12 mouse cellular contexts compared by ENCODE assay signal in genomic region chr4:33926730-33927263, GRCm38 (mm10). TPM values are rescaled to one million over a fixed set of nuclear protein-coding genes. Genes with fewer than 3 reads are reported as not detected.
DNase-seq lines count a peak whose midpoint lies in the region; ATAC-seq and TF ChIP-seq lines count a peak whose summit lies in the region.
"Had no signal": no experiment of that assay in that cellular context is flagged by ENCODE, and none has a peak within 500 bp of the region (broad histone marks: within the 10 kb centered on the region; RNA-seq: fewer than 3 reads in every experiment).

No protein-coding gene starts in this region.

- ATAC-seq in neural tube, embryonic 11.5 days (ENCODE audit: insufficient read depth, low FRiP score, low TSS enrichment): no peak
- no peak for ATAC-seq in forebrain, embryonic 13.5 days
- no peak for ATAC-seq in limb, embryonic 14.5 days (ENCODE audit: low FRiP score, low read depth)
- ATAC-seq in stomach, postnatal 0 days (ENCODE audit: low FRiP score, low TSS enrichment): no peak
- ATAC-seq: intestine, embryonic 16.5 days; lung, postnatal 0 days had no signal

- DNase-seq in neural tube, embryonic 11.5 days (ENCODE audit: low spot score): no peak
- no peak for DNase-seq in neural tube, embryonic 10.5 days (ENCODE audit: extremely low spot score, low spot score)
- no peak for DNase-seq in limb, embryonic 14.5 days (ENCODE audit: low spot score)
- no peak for DNase-seq in retina, embryonic 14.5 days (ENCODE audit: low spot score)
- DNase-seq in adrenal gland, postnatal 36 days: no peak
- DNase-seq in stomach, postnatal 0 days (ENCODE audit: low spot score): no peak
- DNase-seq: spleen, adult 18-20 months; thymus, adult 18-20 months had no signal

- H3K9me3 ChIP-seq in neural tube, embryonic 11.5 days (ENCODE audit: control insufficient read depth, low read length): no peaks in the 10 kb centered on the region
- H3K9me3 ChIP-seq in forebrain, embryonic 13.5 days (replicated peaks): no peaks in the 10 kb centered on the region
- H3K9me3 ChIP-seq in limb, embryonic 14.5 days (ENCODE audit: control insufficient read depth, low read length): no peaks in the 10 kb centered on the region
- no peaks in the 10 kb centered on the region for H3K9me3 ChIP-seq in stomach, postnatal 0 days (ENCODE audit: control insufficient read depth, low read length)
- H3K9me3 ChIP-seq: heart, embryonic 12.5 days had no signal

- peak overlapping the region; percentile 28 for H3K4me2 ChIP-seq in neural tube, embryonic 11.5 days (ENCODE audit: low read depth)
- peak overlapping the region; percentile 46 for H3K4me2 ChIP-seq in forebrain, embryonic 13.5 days
- H3K4me2 ChIP-seq in limb, embryonic 14.5 days (replicated peaks; ENCODE audit: low read depth, low read length, severe bottlenecking): no peak overlapping the region
- H3K4me2 ChIP-seq in stomach, postnatal 0 days (replicated peaks; ENCODE audit: low read depth): no peak overlapping the region
- H3K4me2 ChIP-seq: heart, embryonic 12.5 days had no signal

- H3K4me3 ChIP-seq in neural tube, embryonic 11.5 days (ENCODE audit: low read depth, low read length): peak overlapping the region; percentile 8; the same call in 1 of the 2 replicates
- peak overlapping the region; percentile 35 for H3K4me3 ChIP-seq in forebrain, embryonic 13.5 days
- H3K4me3 ChIP-seq in limb, embryonic 14.5 days (replicated peaks; ENCODE audit: low read length): 0 out of 2 replicates have a peak overlapping the region, but pooled peaks have one; percentile 5
- H3K4me3 ChIP-seq in stomach, postnatal 0 days (ENCODE audit: low read depth, low read length): no peak overlapping the region
- H3K4me3 ChIP-seq: heart, embryonic 12.5 days had no signal

- TF ChIP-seq CTCF in stomach, postnatal 0 days (IDR thresholded peaks at IDR 0.05; ENCODE audit: low read depth): no peak

- H3K9ac ChIP-seq in neural tube, embryonic 11.5 days (ENCODE audit: low read length): no peak overlapping the region
- H3K9ac ChIP-seq in forebrain, embryonic 13.5 days: peak overlapping the region; percentile 54
- no peak overlapping the region for H3K9ac ChIP-seq in limb, embryonic 14.5 days (ENCODE audit: low read depth, low read length, severe bottlenecking)
- H3K9ac ChIP-seq in stomach, postnatal 0 days (ENCODE audit: low read length): no peak overlapping the region
- H3K9ac ChIP-seq: heart, embryonic 12.5 days had no signal

- H3K27ac ChIP-seq in neural tube, embryonic 11.5 days (ENCODE audit: low read depth, low read length): no peak overlapping the region
- peak overlapping the region; percentile 57; the same call in 1 of the 2 replicates for H3K27ac ChIP-seq in forebrain, embryonic 13.5 days
- H3K27ac ChIP-seq in limb, embryonic 14.5 days (replicated peaks; ENCODE audit: low read depth, low read length): no peak overlapping the region
- H3K27ac ChIP-seq in stomach, postnatal 0 days (replicated peaks): no peak overlapping the region

- H3K4me1 ChIP-seq in neural tube, embryonic 11.5 days (ENCODE audit: control insufficient read depth, insufficient read depth, low read length): 0 out of 2 replicates have a peak, but pooled peaks cover 3% of the 10 kb centered on the region
- peaks cover 10% of the 10 kb centered on the region for H3K4me1 ChIP-seq in forebrain, embryonic 13.5 days
- no peaks in the 10 kb centered on the region for H3K4me1 ChIP-seq in limb, embryonic 14.5 days (ENCODE audit: control insufficient read depth, insufficient read depth, low read length)
- no peaks in the 10 kb centered on the region for H3K4me1 ChIP-seq in stomach, postnatal 0 days (replicated peaks; ENCODE audit: control insufficient read depth, insufficient read depth)

- H3K27me3 ChIP-seq in neural tube, embryonic 11.5 days (ENCODE audit: control insufficient read depth, insufficient read depth, low read length): peaks cover 15% of the 10 kb centered on the region
- peaks cover 22% of the 10 kb centered on the region for H3K27me3 ChIP-seq in forebrain, embryonic 13.5 days
- peaks cover 10% of the 10 kb centered on the region for H3K27me3 ChIP-seq in limb, embryonic 14.5 days (ENCODE audit: control insufficient read depth, insufficient read depth, low read length)
- peaks cover 2% of the 10 kb centered on the region; the same call in 1 of the 2 replicates for H3K27me3 ChIP-seq in stomach, postnatal 0 days (ENCODE audit: control insufficient read depth, insufficient read depth, low read length)

- no peak for TF ChIP-seq EP300 in stomach, postnatal 0 days (optimal IDR thresholded peaks at IDR 0.05)

- no peaks in the 10 kb centered on the region for H3K36me3 ChIP-seq in neural tube, embryonic 11.5 days (ENCODE audit: control insufficient read depth, insufficient read depth, low read length)
- H3K36me3 ChIP-seq in forebrain, embryonic 13.5 days (ENCODE audit: poor library complexity, severe bottlenecking): no peaks in the 10 kb centered on the region
- no peaks in the 10 kb centered on the region for H3K36me3 ChIP-seq in limb, embryonic 14.5 days (ENCODE audit: control insufficient read depth, insufficient read depth, low read length)
- no peaks in the 10 kb centered on the region for H3K36me3 ChIP-seq in stomach, postnatal 0 days (ENCODE audit: control insufficient read depth, insufficient read depth, low read length)
- H3K36me3 ChIP-seq: heart, embryonic 12.5 days had no signal

- 88% methylated on average over 7 of the region's 7 CpGs for WGBS in neural tube, embryonic 11.5 days
- 72% methylated on average over 7 of the region's 7 CpGs for WGBS in forebrain, embryonic 13.5 days
- WGBS in limb, embryonic 14.5 days: 79% methylated on average over 7 of the region's 7 CpGs
- WGBS in stomach, postnatal 0 days: 77% methylated on average over 7 of the region's 7 CpGs

- no peak for TF ChIP-seq POLR2A in limb, embryonic 14.5 days (IDR thresholded peaks at IDR 0.05; ENCODE audit: borderline replicate concordance, extremely low read depth, insufficient read depth, insufficient read length)

RNA-seq across cellular contexts. Expression of gene Cnr1, which starts 2.4 kb away (rescaled TPM):
- 20.4 and 22.7 TPM in 2 replicates for polyA plus RNA-seq in neural tube, embryonic 11.5 days (2014; fragmentation: Nextera tagmentation; extraction: Ambion mirVana)
- 43.6 and 51.0 TPM in 2 replicates for polyA plus RNA-seq in forebrain, embryonic 13.5 days (2015; fragmentation: Nextera tagmentation; extraction: Ambion mirVana)
- polyA plus RNA-seq in limb, embryonic 14.5 days (2012; rRNA removed): 5.3 and 5.7 TPM in 2 replicates
- polyA plus RNA-seq in limb, embryonic 14.5 days (2014; fragmentation: Nextera tagmentation; extraction: Ambion mirVana): 3.4 and 4.2 TPM in 2 replicates
- total RNA-seq in adrenal gland, postnatal 36 days (2021): 10 to 100 TPM; 29.9 to 36.8 TPM
- polyA plus RNA-seq in stomach, postnatal 0 days (2015; fragmentation: Nextera tagmentation; extraction: Ambion mirVana): 0.86 and 1.0 TPM in 2 replicates

Comparison
In these comparisons a context has a peak if more than half of its experiments do, and no peak if none do; other contexts are left out.
1. H3K4me2 ChIP-seq: peak in neural tube, embryonic 11.5 days (single experiment) and forebrain, embryonic 13.5 days (single experiment); none in limb, embryonic 14.5 days (single experiment) and stomach, postnatal 0 days (single experiment).